Mouse (Mus musculus): ENCODE data around the gene Myo18b. TPM values are rescaled to one million over a fixed set of nuclear protein-coding genes. Genes with fewer than 3 reads are reported as not detected.

Gene Myo18b
- polyA plus RNA-seq, 1 experiment from 2014 or later: 0.65 TPM

DNA sequence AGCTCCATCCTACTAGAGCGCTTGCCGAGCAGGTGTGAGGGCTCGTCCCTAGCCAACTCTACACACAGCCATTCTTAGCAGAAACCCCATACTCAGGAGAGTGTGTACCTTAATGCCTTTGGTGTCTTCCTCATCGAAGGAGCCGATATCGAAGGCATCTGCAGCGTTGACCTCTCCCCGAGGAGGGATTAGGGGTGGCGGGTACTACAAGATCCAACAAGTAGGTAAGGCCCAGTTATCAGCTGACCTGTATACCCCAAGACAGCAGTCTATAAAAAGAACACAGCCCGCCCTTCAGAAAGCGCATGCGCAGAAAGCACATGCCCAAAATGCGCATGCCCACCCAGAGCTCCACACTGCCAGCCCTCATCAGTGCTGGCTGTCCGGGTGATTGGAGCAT is 27.7 kb upstream of the Myo18b start:
- WGBS: 96% methylated on average over 14 of the region's 14 CpGs
- H3K27me3 ChIP-seq: no peaks in the 10 kb centered on the region
- H3K4me3 ChIP-seq: no peak overlapping the region
- no peaks in the 10 kb centered on the region for H3K9me3 ChIP-seq (replicated peaks)
- no peak for ATAC-seq
- H3K9ac ChIP-seq: no peak overlapping the region
- no peak overlapping the region for H3K27ac ChIP-seq
- H3K4me2 ChIP-seq: no peak overlapping the region
- H3K36me3 ChIP-seq (ENCODE audit: poor library complexity, severe bottlenecking): no peaks in the 10 kb centered on the region
- 0 out of 2 replicates have a peak, but pooled peaks cover 5% of the 10 kb centered on the region for H3K4me1 ChIP-seq

DNA sequence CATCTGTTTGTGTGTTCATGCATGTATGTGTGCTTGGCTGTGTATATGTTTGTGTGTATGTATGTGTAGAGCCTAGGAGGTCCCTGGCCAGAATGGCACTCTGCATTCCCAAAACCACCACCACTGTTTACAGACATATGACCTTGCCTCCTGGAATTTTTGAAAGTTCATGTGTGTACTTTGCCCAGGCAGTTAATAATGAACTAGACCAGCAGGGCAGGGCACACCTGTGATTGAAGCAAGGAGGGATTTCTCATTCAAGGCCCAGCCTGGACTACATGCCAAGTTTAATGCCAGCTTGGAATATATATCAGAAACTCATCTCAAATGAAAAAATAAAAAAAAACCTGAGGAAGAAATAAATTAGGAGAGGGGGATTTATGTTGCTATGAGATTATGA is 25.8 kb upstream of the Myo18b start:
- no peak overlapping the region for H3K4me2 ChIP-seq
- no peak overlapping the region for H3K27ac ChIP-seq
- H3K4me3 ChIP-seq: no peak overlapping the region
- no peaks in the 10 kb centered on the region for H3K9me3 ChIP-seq (replicated peaks)
- H3K9ac ChIP-seq: no peak overlapping the region
- no peaks in the 10 kb centered on the region for H3K36me3 ChIP-seq (ENCODE audit: poor library complexity, severe bottlenecking)
- ATAC-seq: no peak
- H3K27me3 ChIP-seq: no peaks in the 10 kb centered on the region
- no peaks in the 10 kb centered on the region for H3K4me1 ChIP-seq

- Histone ChIP-seq H3K9ac (no peak overlapping the region), H3K36me3 (ENCODE audit: poor library complexity, severe bottlenecking) (no peaks in the 10 kb centered on the region; the same call in 1 of the 2 replicates), H3K27ac (peak overlapping the region; percentile 6; the same call in 1 of the 2 replicates), H3K4me2 (no peak overlapping the region), H3K4me3 (no peak overlapping the region), H3K9me3 (replicated peaks) (no peaks in the 10 kb centered on the region), H3K27me3 (no peaks in the 10 kb centered on the region), H3K4me1 (no peaks in the 10 kb centered on the region)
- 64% methylated on average over 5 of the region's 5 CpGs for WGBS
- no peak for ATAC-seq
Observed at GRCm38 (mm10) chr5:112910381-112910780, 14.2 kb upstream of the Myo18b start.

GRCm38 (mm10) chr5:112908169-112908614 is 12.0 kb upstream of the Myo18b start:
- no peak overlapping the region for H3K4me2 ChIP-seq
- H3K9ac ChIP-seq: no peak overlapping the region
- H3K36me3 ChIP-seq (ENCODE audit: poor library complexity, severe bottlenecking): no peaks in the 10 kb centered on the region
- H3K4me3 ChIP-seq: no peak overlapping the region
- no peaks in the 10 kb centered on the region for H3K9me3 ChIP-seq (replicated peaks)
- H3K27ac ChIP-seq: no peak overlapping the region
- no peaks in the 10 kb centered on the region for H3K27me3 ChIP-seq
- 53% methylated on average over 2 of the region's 2 CpGs for WGBS
- H3K4me1 ChIP-seq: no peaks in the 10 kb centered on the region
- ATAC-seq: no peak

DNA sequence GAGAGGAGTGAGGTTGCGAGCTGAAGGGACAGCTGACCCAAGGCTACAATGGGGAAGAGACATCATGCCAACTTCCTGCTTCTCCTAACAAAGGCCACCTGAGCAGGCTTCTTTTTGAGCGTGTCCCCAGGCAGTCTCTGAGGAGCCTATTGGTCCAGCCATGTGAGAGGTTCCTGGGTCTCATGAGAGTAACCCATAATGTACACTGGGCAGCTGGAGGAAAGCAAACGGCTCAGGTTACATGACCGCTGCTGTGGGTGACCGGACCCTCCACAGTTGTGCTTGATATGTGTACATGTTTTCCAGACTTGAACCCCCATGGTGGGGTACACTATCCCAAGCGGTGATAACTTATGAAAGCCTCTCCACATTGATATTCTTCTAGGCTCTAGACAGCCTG is 11.3 kb upstream of the Myo18b start:
- Histone ChIP-seq H3K27me3 (no peaks in the 10 kb centered on the region), H3K9ac (no peak overlapping the region), H3K4me3 (no peak overlapping the region), H3K36me3 (ENCODE audit: poor library complexity, severe bottlenecking) (no peaks in the 10 kb centered on the region), H3K4me1 (no peaks in the 10 kb centered on the region), H3K9me3 (replicated peaks) (no peaks in the 10 kb centered on the region), H3K4me2 (no peak overlapping the region), H3K27ac (no peak overlapping the region)
- WGBS: 85% methylated on average over 6 of the region's 6 CpGs
- ATAC-seq: no peak

DNA sequence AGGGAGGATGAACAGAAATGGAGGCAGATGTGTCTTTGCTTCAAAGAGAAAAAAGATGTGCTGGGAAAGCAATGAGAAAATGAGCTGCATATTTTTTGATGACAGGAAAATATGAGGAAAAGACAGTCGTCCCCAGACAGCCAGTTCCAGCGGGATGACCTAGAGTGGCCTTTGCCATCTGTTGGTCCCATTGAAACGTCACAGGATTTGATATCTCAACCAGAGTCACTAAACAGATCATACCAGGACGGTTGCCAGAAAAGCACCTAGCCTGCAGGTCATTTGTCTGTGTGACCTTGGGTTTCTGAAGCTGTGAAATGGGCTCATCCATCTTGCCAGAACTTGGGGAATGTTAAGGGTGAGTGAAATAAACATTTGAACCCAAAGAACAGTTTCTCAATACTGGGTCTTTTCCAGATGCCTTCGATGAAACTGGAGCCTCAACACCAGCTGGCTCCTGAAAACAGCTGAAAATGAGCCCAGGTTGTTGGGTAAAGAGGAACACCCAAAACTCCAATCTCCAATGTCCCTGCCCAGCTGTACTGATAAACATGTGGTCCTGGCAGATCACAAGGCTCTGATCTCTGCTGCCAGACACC is 2.6 kb downstream of the Myo18b start:
- 0 out of 2 replicates have a peak, but pooled peaks cover 3% of the 10 kb centered on the region for H3K4me1 ChIP-seq
- H3K4me2 ChIP-seq: no peak overlapping the region
- 72% methylated on average over 5 of the region's 5 CpGs for WGBS
- ATAC-seq: no peak
- H3K36me3 ChIP-seq (ENCODE audit: poor library complexity, severe bottlenecking): no peaks in the 10 kb centered on the region
- H3K4me3 ChIP-seq: no peak overlapping the region
- no peak overlapping the region for H3K27ac ChIP-seq
- H3K27me3 ChIP-seq: no peaks in the 10 kb centered on the region
- H3K9ac ChIP-seq: no peak overlapping the region
- 0 out of 2 replicates have a peak, but pooled peaks cover 3% of the 10 kb centered on the region for H3K9me3 ChIP-seq (replicated peaks)

- Histone ChIP-seq H3K4me2 (no peak overlapping the region), H3K4me3 (no peak overlapping the region), H3K9me3 (replicated peaks) (0 out of 2 replicates have a peak, but pooled peaks cover 3% of the 10 kb centered on the region), H3K27ac (no peak overlapping the region), H3K27me3 (no peaks in the 10 kb centered on the region), H3K36me3 (ENCODE audit: poor library complexity, severe bottlenecking) (no peaks in the 10 kb centered on the region), H3K9ac (no peak overlapping the region), H3K4me1 (0 out of 2 replicates have a peak, but pooled peaks cover 3% of the 10 kb centered on the region)
- no peak for ATAC-seq
Observed at GRCm38 (mm10) chr5:112892411-112892810, 3.8 kb downstream of the Myo18b start.

- 64% methylated on average over 7 of the region's 7 CpGs for WGBS
- Histone ChIP-seq H3K9me3 (replicated peaks) (0 out of 2 replicates have a peak, but pooled peaks cover 3% of the 10 kb centered on the region), H3K4me2 (no peak overlapping the region), H3K27ac (no peak overlapping the region), H3K9ac (no peak overlapping the region), H3K4me3 (no peak overlapping the region), H3K4me1 (peaks cover 13% of the 10 kb centered on the region; the same call in 1 of the 2 replicates), H3K36me3 (ENCODE audit: poor library complexity, severe bottlenecking) (no peaks in the 10 kb centered on the region), H3K27me3 (no peaks in the 10 kb centered on the region)
- no peak for ATAC-seq
Observed at GRCm38 (mm10) chr5:112888651-112889050, 7.5 kb downstream of the Myo18b start.

DNA sequence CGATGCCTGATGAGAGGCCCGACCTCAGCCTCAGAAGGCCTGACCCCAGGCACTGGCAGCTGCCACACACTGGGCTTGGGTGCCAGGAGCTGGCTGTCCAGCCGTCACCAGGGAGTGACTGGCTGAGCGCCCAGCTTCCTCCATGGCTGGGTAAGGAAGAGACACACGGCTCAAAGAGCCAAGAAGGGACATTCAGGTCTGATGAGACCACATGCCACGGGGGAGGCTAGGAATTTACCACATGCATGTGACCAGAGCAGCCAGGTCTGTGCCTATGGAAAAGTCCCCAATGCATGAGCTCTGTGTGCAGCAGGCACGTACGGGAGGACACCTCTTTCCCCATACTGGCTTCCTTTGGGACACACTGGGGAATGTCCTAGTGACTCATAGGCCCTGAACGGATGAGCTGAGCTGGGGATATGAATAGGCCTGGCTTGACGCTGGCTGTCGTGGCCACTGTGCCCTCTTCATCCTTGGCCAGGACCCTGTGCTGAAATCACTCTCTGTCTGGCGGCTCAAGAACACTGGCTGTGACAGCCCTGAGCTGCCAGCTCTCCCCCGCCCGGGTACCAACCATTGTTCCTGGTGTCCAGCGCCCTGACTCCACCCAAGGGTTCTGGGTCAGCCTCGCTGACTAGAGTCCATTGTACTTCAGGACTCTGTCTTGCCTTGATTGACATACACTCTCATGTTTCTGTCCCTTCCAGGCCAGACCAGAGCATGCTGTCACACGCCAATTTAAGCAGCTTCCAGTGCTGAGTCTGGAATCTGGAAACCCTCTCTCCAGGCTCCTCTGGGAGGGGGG is 9.3 kb downstream of the Myo18b start:
- Histone ChIP-seq H3K9ac (no peak overlapping the region), H3K36me3 (ENCODE audit: poor library complexity, severe bottlenecking) (no peaks in the 10 kb centered on the region), H3K9me3 (replicated peaks) (0 out of 2 replicates have a peak, but pooled peaks cover 3% of the 10 kb centered on the region), H3K4me2 (no peak overlapping the region), H3K27me3 (no peaks in the 10 kb centered on the region), H3K27ac (no peak overlapping the region), H3K4me1 (peaks cover 13% of the 10 kb centered on the region; the same call in 1 of the 2 replicates), H3K4me3 (no peak overlapping the region)
- ATAC-seq: no peak
- 59% methylated on average over 17 of the region's 17 CpGs for WGBS

- H3K4me3 ChIP-seq: no peak overlapping the region
- no peaks in the 10 kb centered on the region for H3K36me3 ChIP-seq (ENCODE audit: poor library complexity, severe bottlenecking)
- no peaks in the 10 kb centered on the region for H3K4me1 ChIP-seq
- no peak overlapping the region for H3K4me2 ChIP-seq
- H3K27me3 ChIP-seq: 0 out of 2 replicates have a peak, but pooled peaks cover 4% of the 10 kb centered on the region
- no peaks in the 10 kb centered on the region for H3K9me3 ChIP-seq (replicated peaks)
- ATAC-seq: no peak
- 47% methylated on average over 14 of the region's 14 CpGs for WGBS
- no peak overlapping the region for H3K27ac ChIP-seq
- no peak overlapping the region for H3K9ac ChIP-seq
Observed at GRCm38 (mm10) chr5:112877391-112878115, 18.6 kb downstream of the Myo18b start.

DNA sequence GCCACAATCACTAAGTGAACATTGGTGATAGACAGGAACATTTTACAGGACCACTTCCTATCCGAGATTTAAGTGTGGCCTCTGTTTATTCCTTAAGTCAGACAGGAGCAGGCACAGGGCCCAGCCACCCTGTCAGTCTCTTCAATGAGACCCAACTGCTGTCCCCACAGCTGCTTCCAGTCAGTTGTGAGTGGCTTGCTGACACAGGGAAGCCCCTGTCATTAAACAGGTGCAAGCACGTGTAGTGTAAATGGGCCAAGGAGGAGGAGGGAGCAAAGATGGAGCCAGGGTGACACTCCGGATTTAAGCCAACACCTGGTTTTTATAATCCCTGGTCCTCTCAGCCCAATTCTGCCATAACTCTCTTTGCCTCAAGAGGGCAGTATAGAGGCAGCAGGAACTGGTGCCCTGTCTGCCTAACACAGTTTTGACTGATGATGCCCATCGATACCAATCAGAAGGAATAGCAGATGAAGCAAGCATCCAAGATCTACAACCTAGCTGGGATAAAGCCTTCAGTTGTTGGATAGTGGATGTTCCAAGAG is 19.2 kb downstream of the Myo18b start:
- WGBS: 47% methylated on average over 4 of the region's 4 CpGs

DNA sequence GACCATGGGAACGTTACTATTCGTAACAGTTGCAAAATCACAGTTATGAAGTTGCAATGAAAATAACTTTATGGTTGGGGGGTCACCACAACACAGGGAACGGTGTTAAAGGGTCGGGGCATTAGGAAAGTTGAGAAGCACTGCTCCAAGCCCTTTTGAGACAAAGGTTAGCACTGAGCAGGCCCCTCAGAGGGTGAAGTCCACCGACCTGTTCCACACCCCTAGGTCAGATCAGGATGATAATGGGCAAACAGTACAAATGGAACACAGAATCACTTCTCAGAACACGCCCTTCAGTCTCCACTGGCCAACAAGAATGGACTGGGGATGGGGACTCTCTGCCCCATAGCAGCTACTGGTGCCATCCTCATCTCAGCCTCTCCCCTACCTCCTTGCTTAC is 23.2 kb downstream of the Myo18b start:
- Histone ChIP-seq H3K27me3 (peaks cover 12% of the 10 kb centered on the region; the same call in 1 of the 2 replicates), H3K27ac (no peak overlapping the region), H3K9me3 (replicated peaks) (no peaks in the 10 kb centered on the region), H3K4me3 (no peak overlapping the region), H3K9ac (no peak overlapping the region), H3K36me3 (ENCODE audit: poor library complexity, severe bottlenecking) (no peaks in the 10 kb centered on the region), H3K4me1 (no peaks in the 10 kb centered on the region), H3K4me2 (no peak overlapping the region)
- ATAC-seq: no peak
- WGBS: 78% methylated on average over 6 of the region's 6 CpGs

More for the DNA sequence above, 19.2 kb downstream of the Myo18b start:
- Histone ChIP-seq H3K4me3 (no peak overlapping the region), H3K9me3 (replicated peaks) (no peaks in the 10 kb centered on the region), H3K27ac (no peak overlapping the region), H3K9ac (no peak overlapping the region), H3K27me3 (0 out of 2 replicates have a peak, but pooled peaks cover 7% of the 10 kb centered on the region), H3K4me1 (no peaks in the 10 kb centered on the region), H3K36me3 (ENCODE audit: poor library complexity, severe bottlenecking) (no peaks in the 10 kb centered on the region), H3K4me2 (no peak overlapping the region)
- ATAC-seq: no peak

All from forebrain, embryonic 13.5 days (tissue).